Mouse (Mus musculus): ENCODE results near the gene Slco1a1. TPM values are rescaled to one million over a fixed set of nuclear protein-coding genes. Genes with fewer than 3 reads are reported as not detected.
A peak's percentile ranks its signal among the peaks of the same experiment; 100 is the strongest.
"Not testable (repeated sequence)": the region's sequence is repeated elsewhere in the genome, so short reads cannot be mapped to it uniquely, and the experiment has no call there.

The Slco1a1 gene
- total RNA-seq (2014; fragmentation: Nextera tagmentation), result not detected in 2 replicates
- not detected in 2 replicates for total RNA-seq (2017)

DNA sequence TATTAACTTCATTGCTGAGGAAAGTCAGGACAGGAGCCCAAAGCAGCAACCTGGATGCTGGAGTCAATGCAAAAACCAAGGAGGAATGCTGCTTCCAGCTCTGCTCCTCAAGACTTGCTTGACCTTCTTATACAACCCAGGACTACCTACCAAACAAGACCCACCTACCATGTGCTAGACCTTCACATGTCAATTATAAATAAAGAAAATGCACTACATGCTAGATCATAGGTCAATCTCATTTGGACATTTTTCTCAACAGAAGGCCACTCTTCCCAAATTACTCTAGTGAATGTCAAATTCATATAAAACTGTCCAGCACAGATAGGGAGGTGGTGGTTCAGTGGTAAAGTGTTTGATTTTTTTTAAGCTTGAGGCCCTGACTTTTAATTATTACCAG, at the start of gene Slco1a1:
Slco1a1 (minus strand) TSS at position 101 of the 400 bp plus-strand sequence.
- ATAC-seq (replicated peaks; ENCODE audit: low FRiP score, low TSS enrichment, poor library complexity, severe bottlenecking), result no peak

- ATAC-seq (replicated peaks; ENCODE audit: low FRiP score, low TSS enrichment, poor library complexity, severe bottlenecking), result no peak
These were observed 40.0 kb upstream of the Slco1a1 start for GRCm38 (mm10) chr6:141986772-141987171.

DNA sequence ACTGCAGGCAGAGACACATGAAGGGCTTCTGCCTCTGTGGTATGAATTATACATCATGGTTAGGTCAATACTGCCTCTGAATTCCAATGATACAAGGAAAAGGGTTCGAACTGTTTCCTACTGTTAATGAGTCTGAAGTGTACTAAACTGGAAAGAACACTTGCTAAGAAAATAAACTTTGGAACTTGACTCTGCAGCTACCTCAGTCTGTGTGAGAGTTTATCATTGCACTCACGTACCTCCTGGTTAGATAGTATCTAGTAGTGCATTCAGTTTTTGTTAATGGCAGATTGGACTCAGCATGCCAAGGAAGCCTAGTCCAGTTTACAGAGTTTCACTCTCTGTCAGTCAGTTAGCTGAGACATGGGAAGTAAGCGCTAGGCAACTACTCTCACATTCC, 37.9 kb upstream of the Slco1a1 start:
- ATAC-seq (replicated peaks; ENCODE audit: low FRiP score, low TSS enrichment, poor library complexity, severe bottlenecking), result no peak

GRCm38 (mm10) chr6:141962420-141962819, 15.7 kb upstream of the Slco1a1 start:
- ATAC-seq (replicated peaks; ENCODE audit: low FRiP score, low TSS enrichment, poor library complexity, severe bottlenecking), result no peak

DNA sequence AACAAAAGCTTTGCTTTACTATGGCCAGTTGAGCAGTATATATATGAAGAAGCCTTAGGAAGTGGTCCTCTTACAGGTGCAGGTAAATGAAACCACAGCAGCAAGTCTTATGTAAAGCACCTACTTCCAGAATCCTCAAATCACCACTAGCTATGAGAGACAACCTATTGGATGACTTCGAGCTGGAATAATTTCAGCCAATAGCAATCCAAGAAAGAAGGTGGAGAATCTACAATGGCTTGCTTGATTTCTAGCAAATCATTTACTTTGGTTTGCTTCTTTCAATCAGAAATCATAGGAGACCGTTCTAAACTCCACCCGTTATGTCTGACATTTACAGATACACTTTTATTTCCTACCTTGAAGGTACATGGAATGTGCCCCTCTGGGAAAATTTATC, 15.1 kb upstream of the Slco1a1 start:
- ATAC-seq (replicated peaks; ENCODE audit: low FRiP score, low TSS enrichment, poor library complexity, severe bottlenecking), result no peak

DNA sequence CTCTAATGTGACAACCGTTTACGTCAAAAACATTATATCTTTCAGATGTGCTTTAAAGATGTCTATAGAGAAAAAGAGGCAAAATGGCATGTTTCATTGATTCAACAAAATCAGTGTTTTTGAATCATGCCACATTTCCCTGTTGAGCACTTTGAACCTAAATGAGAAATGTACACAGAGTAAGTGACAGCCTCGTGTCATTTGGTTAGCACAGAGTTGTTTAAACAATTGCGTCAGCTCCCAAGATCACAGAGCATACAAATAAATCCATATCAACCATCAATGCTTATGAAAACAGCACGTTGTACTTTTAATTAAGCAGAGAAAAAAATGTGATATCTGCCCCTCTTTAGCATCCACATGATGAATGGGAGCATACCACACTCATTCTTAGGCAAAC, 13.7 kb upstream of the Slco1a1 start:
- ATAC-seq (replicated peaks; ENCODE audit: low FRiP score, low TSS enrichment, poor library complexity, severe bottlenecking), result no peak

DNA sequence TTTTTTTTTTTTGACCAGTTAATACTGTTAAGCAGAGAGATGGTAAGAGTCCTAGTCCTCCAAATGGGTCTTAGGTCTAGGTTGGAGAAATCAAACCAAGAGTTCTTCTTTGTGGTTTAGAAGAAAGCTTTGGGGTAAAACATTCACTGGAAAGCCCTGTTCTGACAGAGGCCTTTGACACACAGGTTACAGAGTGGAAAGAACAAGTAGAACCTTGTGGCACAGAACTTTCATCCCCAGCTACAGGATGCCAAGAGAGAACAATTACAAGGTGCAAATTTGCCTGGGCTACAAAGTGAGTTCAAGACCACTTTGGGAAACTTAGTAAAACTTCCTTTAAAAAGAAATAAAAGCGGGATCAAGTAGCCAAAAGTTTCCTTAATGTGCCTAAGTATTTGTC, 6.3 kb downstream of the Slco1a1 start:
- ATAC-seq (replicated peaks; ENCODE audit: low FRiP score, low TSS enrichment, poor library complexity, severe bottlenecking), result no peak

DNA sequence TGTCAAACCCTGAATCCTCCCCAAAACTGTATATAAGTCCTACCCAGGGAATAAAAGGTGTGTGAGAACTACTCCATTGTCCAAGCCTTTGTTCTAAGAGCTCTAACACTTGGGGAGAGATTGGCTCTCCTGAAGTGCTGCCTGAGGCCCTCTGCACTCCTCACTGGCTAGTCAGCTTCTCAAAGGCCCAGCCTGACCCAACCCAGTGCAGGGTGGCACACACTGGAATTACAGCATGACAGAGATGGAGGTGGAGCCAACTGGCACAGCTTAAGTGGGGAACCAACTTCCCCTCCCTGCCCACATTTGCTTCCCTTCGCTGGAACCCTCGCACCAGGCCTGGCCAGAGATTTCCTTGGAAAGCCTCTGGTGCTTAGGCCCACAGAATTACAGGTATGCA, 48.6 kb downstream of the Slco1a1 start:
- ATAC-seq (replicated peaks; ENCODE audit: low FRiP score, low TSS enrichment, poor library complexity, severe bottlenecking), result no peak

GRCm38 (mm10) chr6:141889723-141890122, 57.0 kb downstream of the Slco1a1 start:
- no peak for ATAC-seq (replicated peaks; ENCODE audit: low FRiP score, low TSS enrichment, poor library complexity, severe bottlenecking)

GRCm38 (mm10) chr6:141888248-141888647, 58.5 kb downstream of the Slco1a1 start:
- ATAC-seq (replicated peaks; ENCODE audit: low FRiP score, low TSS enrichment, poor library complexity, severe bottlenecking), result 0 out of 2 replicates have a peak, but pooled peaks have one; percentile 47

DNA sequence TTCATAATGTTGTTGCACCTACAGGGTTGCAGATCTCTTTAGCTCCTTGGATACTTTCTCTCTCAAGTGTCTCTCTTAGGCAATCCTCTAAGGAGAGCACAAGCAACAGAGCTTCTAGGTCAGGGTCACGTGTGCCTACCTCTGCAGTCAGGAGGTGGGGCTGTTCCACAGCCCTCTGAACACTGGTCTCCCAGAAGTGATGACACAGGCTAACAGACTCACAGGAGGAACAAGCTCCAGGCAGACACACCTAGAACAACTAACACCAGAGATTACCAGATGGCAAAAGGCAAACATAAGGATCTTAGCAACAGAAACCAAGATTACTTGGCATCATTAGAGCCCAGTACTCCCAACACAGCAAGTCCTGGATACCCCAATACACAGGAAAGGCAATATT, 64.2 kb downstream of the Slco1a1 start:
- ATAC-seq (replicated peaks; ENCODE audit: low FRiP score, low TSS enrichment, poor library complexity, severe bottlenecking), result no peak

DNA sequence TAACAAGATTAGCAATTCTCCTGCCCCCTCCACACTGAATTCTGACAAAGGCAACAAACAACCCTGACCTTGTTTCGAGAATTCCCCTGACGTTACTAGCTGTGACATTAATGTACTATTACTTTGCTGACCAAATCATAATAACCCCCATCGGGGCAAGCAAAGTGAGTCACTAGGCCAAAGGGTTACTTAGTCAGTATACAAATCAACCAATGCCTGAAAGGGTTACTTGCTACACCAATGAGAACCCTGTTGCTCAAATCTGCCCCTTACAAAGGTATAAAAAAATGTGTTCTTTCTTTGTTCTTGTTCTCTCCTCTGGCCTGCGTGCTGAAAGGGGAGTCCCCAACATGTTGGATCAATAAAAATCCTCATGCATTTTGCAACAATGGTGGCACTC, 71.0 kb downstream of the Slco1a1 start:
- not testable (repeated sequence) for ATAC-seq (replicated peaks; ENCODE audit: low FRiP score, low TSS enrichment, poor library complexity, severe bottlenecking)

DNA sequence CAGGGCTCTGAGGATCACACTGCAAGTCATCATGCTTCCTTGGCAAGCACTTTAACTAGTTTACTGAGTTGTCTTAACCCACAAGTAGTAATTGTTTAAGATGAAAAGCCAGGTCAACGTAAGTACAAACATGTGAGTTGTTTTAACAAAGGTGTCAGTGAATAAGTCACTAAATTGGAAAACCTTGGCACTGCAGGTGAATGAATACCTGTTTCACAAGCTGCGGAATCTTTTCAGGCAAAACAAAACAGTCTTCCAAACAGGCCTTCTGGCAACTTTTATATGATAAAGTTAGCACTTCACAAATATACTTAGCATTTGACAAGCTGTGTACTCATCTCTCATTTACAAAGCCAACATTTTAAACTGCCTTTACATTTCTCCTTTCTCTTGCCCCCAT, 75.1 kb downstream of the Slco1a1 start:
- no peak for ATAC-seq (replicated peaks; ENCODE audit: low FRiP score, low TSS enrichment, poor library complexity, severe bottlenecking)

GRCm38 (mm10) chr6:141868735-141869134, 78.0 kb downstream of the Slco1a1 start:
- no peak for ATAC-seq (replicated peaks; ENCODE audit: low FRiP score, low TSS enrichment, poor library complexity, severe bottlenecking)

GRCm38 (mm10) chr6:141866026-141866425, 80.7 kb downstream of the Slco1a1 start:
- ATAC-seq (replicated peaks; ENCODE audit: low FRiP score, low TSS enrichment, poor library complexity, severe bottlenecking), result no peak

GRCm38 (mm10) chr6:141857735-141858531, 88.8 kb downstream of the Slco1a1 start:
- no peak for ATAC-seq (replicated peaks; ENCODE audit: low FRiP score, low TSS enrichment, poor library complexity, severe bottlenecking)

Other genes with a start within 250 kb of the Slco1a1 start
- gene Gm5724, start 173.2 kb downstream of the Slco1a1 start, total RNA-seq (2014; fragmentation: Nextera tagmentation), result not detected in 2 replicates
- not detected in 2 replicates for gene Gm5724, start 173.2 kb downstream of the Slco1a1 start, total RNA-seq (2017)
- gene Slco1a4, start 90.8 kb downstream of the Slco1a1 start, total RNA-seq (2014; fragmentation: Nextera tagmentation), result not detected in 2 replicates
- gene Slco1a4, start 90.8 kb downstream of the Slco1a1 start, total RNA-seq (2017), result not detected in 2 replicates
- gene Gm6614, start 64.5 kb upstream of the Slco1a1 start, total RNA-seq (2014; fragmentation: Nextera tagmentation), result not detected in 2 replicates
- gene Gm6614, start 64.5 kb upstream of the Slco1a1 start, total RNA-seq (2017), result not detected in 2 replicates

Data from megakaryocyte-erythroid progenitor cell, adult 5-6 weeks (primary cell).